Mouse (Mus musculus) lung, embryonic 16.5 days (tissue): ENCODE data around the gene Tmem174. TPM values are rescaled to one million over a fixed set of nuclear protein-coding genes. Genes with fewer than 3 reads are reported as not detected.

Experiments used
- ATAC-seq: fragments of 200-750 bp; cut with Nextera tagmentation; 2 replicates; pipeline ENCODE4 v1.8.0; 2017; ENCODE audit warnings: low read depth, mild to moderate bottlenecking, moderate library complexity
- H3K27ac ChIP-seq: fragments of 300-500 bp; sonication (generic); 2 replicates; pipeline ENCODE4 v1.5.1; 2014; ENCODE audit warnings: mild to moderate bottlenecking, control low read depth, low read length
- H3K27me3 ChIP-seq: fragments of 300-500 bp; sonication (generic); 2 replicates; pipeline ENCODE4 v1.6.1; 2014; ENCODE audit warnings: low read depth, low read length, mixed read lengths; ENCODE audit not compliant: control insufficient read depth, insufficient read depth
- H3K36me3 ChIP-seq: fragments of 300-500 bp; sonication (generic); 2 replicates; pipeline ENCODE4 v1.6.1; 2014; ENCODE audit warnings: low read length; ENCODE audit not compliant: control insufficient read depth, insufficient read depth
- H3K4me1 ChIP-seq: fragments of 300-500 bp; sonication (generic); replicated peaks from 2 replicates; pipeline ENCODE4 v1.6.1; 2014; ENCODE audit warnings: low read length, mixed read lengths; ENCODE audit not compliant: control insufficient read depth, insufficient read depth
- H3K4me2 ChIP-seq: fragments of 300-500 bp; sonication (generic); 2 replicates; pipeline ENCODE4 v1.6.1; 2014; ENCODE audit warnings: low read depth, low read length, control low read depth
- H3K4me3 ChIP-seq: fragments of 300-500 bp; sonication (generic); 2 replicates; pipeline ENCODE4 v1.5.1; 2014; ENCODE audit warnings: mild to moderate bottlenecking, low read length, control low read depth
- H3K9ac ChIP-seq: fragments of 300-500 bp; sonication (generic); 2 replicates; pipeline ENCODE4 v1.6.1; 2014; ENCODE audit warnings: low read length, control low read depth
- H3K9me3 ChIP-seq: fragments of 300-500 bp; sonication (generic); 2 replicates; pipeline ENCODE4 v1.6.1; 2016; ENCODE audit warnings: low read length; ENCODE audit not compliant: control insufficient read depth
- WGBS: fragments of 180-500 bp; shearing (Covaris S2); extraction: QIAGEN DNeasy Blood & Tissue Kit; methylation state at CpG from one replicate; pipeline ENCODE4 v1.1.7; 2014; 5-methylcytosine and 5-hydroxymethylcytosine counted together
- polyA plus RNA-seq: library from polyadenylated mRNA; unstranded; fragments of >200 nt; fragmentation: Nextera tagmentation; extraction: Ambion mirVana; gene quantifications from 2 replicates; pipeline ENCODE4 v1.2.1, GENCODE M21; 2015

Gene Tmem174
- polyA plus RNA-seq, 1 experiment from 2014 or later: not detected

DNA sequence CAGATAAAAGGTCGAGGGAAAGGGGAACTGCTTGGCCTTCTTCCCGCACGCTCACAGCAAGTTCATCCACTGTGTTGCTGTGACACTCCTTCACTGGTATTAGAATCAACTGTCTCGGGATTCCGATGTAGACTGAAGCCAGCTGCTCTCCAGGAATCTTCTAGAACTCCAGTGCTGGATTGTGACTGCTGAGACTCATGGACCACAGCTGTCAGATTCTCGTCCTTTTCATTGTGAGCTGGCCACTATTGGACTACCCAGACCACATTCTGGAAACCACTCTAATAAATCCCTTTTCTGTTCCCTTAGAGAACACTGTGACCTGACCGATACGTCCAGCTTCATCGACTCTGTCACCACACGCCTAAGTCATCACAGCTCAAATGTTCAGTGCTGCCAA is 28.0 kb upstream of the Tmem174 start:
- Histone ChIP-seq H3K4me2 (no peak overlapping the region), H3K27ac (no peak overlapping the region), H3K36me3 (no peaks in the 10 kb centered on the region), H3K4me1 (no peaks in the 10 kb centered on the region), H3K4me3 (no peak overlapping the region), H3K9ac (no peak overlapping the region), H3K27me3 (no peaks in the 10 kb centered on the region), H3K9me3 (no peaks in the 10 kb centered on the region)
- ATAC-seq: peak; percentile 87
- 54% methylated on average over 10 of the region's 10 CpGs for WGBS

DNA sequence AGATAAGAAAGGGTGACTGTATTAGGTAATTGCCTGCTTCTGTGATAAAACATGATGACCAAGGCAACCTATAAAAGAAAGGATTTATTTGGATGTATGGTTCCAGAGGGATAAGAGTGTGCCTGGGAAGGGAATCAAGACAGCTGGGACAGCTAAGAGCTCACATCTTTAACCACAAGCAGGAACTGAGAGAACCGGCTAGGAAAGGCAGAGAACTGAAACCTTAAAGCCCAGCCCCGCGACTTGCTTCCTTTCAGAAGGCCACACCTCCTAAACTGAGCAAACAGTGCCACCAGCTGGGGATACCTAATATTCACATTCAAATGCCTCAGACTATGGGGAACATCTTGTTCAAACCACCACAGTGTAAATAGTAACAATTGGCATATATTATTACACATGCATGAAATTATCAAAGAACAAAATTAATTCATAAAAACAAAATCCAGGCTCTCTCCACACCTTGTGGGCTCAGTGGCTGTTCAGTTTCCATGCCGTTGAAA is 25.0 kb upstream of the Tmem174 start:
- H3K4me2 ChIP-seq: no peak overlapping the region
- H3K27me3 ChIP-seq: no peaks in the 10 kb centered on the region
- no peaks in the 10 kb centered on the region for H3K9me3 ChIP-seq
- no peaks in the 10 kb centered on the region for H3K4me1 ChIP-seq
- ATAC-seq: no peak
- H3K36me3 ChIP-seq: no peaks in the 10 kb centered on the region
- no peak overlapping the region for H3K4me3 ChIP-seq
- WGBS: 80% methylated on average over 4 of the region's 4 CpGs
- no peak overlapping the region for H3K9ac ChIP-seq
- H3K27ac ChIP-seq: no peak overlapping the region

DNA sequence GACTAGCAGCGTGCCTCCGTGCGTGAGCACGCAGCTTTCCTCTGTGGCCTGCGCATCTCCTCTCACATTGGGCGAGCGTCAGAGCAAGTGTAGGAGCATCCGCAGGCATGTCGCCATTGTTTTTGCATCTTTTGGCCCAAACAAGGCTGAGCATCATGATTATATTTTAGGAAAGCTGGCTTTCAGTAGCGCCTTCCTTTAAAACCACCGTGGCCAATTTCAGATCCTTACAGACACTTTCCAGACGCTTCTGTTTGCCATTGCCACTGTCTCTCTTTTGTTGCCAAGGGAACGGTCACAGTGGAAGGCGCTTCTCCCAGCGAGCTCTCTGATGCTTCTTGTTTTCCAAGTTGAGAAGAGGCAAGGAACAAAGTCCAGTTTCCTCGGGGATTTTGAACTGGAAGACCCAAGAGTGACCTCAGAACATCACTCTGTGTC is 18.8 kb upstream of the Tmem174 start:
- H3K9me3 ChIP-seq: no peaks in the 10 kb centered on the region
- H3K4me1 ChIP-seq: peaks cover 25% of the 10 kb centered on the region; the same call in 1 of the 2 replicates
- H3K4me3 ChIP-seq: no peak overlapping the region
- H3K27ac ChIP-seq: no peak overlapping the region
- H3K27me3 ChIP-seq: no peaks in the 10 kb centered on the region
- no peak overlapping the region for H3K4me2 ChIP-seq
- WGBS: 78% methylated on average over 16 of the region's 16 CpGs
- no peak for ATAC-seq
- no peak overlapping the region for H3K9ac ChIP-seq
- no peaks in the 10 kb centered on the region for H3K36me3 ChIP-seq

GRCm38 (mm10) chr13:98655346-98655745 is 18.1 kb upstream of the Tmem174 start:
- WGBS: 72% methylated on average over 4 of the region's 4 CpGs
- Histone ChIP-seq H3K9ac (no peak overlapping the region), H3K4me1 (peaks cover 25% of the 10 kb centered on the region; the same call in 1 of the 2 replicates), H3K27ac (peak overlapping the region; percentile 15; the same call in 1 of the 2 replicates), H3K4me2 (no peak overlapping the region), H3K27me3 (no peaks in the 10 kb centered on the region), H3K9me3 (no peaks in the 10 kb centered on the region), H3K4me3 (no peak overlapping the region), H3K36me3 (no peaks in the 10 kb centered on the region)
- ATAC-seq: peak; percentile 6; the same call in 1 of the 2 replicates

- Histone ChIP-seq H3K4me2 (no peak overlapping the region), H3K9me3 (no peaks in the 10 kb centered on the region), H3K9ac (no peak overlapping the region), H3K27ac (peak overlapping the region; percentile 77), H3K4me1 (peaks cover 25% of the 10 kb centered on the region; the same call in 1 of the 2 replicates), H3K27me3 (no peaks in the 10 kb centered on the region), H3K36me3 (no peaks in the 10 kb centered on the region), H3K4me3 (no peak overlapping the region)
- peak; percentile 88 for ATAC-seq
- 49% methylated on average over 10 of the region's 10 CpGs for WGBS
These were observed 17.1 kb upstream of the Tmem174 start for GRCm38 (mm10) chr13:98654129-98654939.

DNA sequence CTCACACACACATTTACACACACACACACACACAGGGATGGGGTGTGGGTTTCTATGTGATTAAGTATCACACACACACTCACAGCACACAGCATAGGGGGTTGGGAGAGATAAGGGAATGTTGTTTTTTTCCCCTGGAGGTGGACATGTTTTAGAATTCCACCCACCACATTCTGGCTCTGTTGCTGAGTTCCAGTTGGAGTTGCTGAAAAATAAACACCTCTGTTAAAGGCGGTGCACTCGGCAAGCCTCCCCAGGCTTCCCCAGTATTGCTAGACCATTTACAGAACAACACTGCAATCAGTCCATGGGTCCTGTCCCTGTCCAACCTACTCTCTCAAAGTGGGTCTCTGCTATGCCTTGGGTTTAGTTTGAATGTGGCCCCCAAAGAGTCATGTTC is 15.0 kb upstream of the Tmem174 start:
- Histone ChIP-seq H3K27ac (peak overlapping the region; percentile 37; the same call in 1 of the 2 replicates), H3K4me1 (peaks cover 25% of the 10 kb centered on the region; the same call in 1 of the 2 replicates), H3K36me3 (no peaks in the 10 kb centered on the region), H3K9ac (no peak overlapping the region), H3K4me3 (no peak overlapping the region), H3K9me3 (no peaks in the 10 kb centered on the region), H3K4me2 (no peak overlapping the region), H3K27me3 (no peaks in the 10 kb centered on the region)
- ATAC-seq: peak; percentile 1; the same call in 1 of the 2 replicates
- 34% methylated on average over 2 of the region's 2 CpGs for WGBS

DNA sequence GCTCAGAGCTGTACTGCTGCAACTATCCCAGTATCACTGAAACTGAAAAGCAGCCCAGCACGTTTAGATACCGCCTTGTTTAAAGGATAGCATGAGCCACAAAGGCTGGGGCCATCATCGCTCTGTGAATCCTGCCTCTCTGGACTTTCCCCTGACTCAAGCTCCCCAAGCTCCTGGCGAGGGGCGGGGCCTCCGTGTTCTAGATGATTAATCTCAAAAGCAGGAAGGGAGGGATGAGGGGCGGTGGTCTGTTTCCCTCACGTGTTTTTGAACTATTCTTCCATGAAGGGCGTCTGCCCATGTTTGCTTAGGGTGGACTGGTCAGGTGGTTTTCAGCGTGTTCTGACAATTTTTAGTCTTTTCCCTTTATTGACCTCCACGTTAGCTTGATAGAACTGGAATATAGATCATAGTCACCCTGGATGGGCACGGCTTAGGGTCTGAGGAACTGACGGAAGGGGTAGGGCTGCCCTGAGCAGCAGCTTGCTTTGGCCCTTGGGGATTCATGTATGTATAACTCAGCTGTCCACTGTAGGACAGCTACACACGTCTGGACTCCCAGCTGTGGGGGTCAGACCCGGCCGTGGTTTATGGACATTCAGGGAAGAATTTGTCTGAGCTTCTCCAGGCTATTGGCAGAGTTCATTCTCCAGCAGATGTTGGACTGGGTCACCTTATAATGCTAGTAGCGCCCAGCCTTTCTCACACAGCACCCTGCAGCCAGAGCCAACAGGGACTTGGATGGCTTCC is 14.2 kb upstream of the Tmem174 start:
- no peaks in the 10 kb centered on the region for H3K27me3 ChIP-seq
- peaks cover 25% of the 10 kb centered on the region; the same call in 1 of the 2 replicates for H3K4me1 ChIP-seq
- H3K36me3 ChIP-seq: no peaks in the 10 kb centered on the region
- no peak overlapping the region for H3K9ac ChIP-seq
- H3K4me3 ChIP-seq: no peak overlapping the region
- no peak overlapping the region; the same call in 1 of the 2 replicates for H3K27ac ChIP-seq
- WGBS: 45% methylated on average over 17 of the region's 17 CpGs
- peak; percentile 56 for ATAC-seq
- H3K9me3 ChIP-seq: no peaks in the 10 kb centered on the region
- no peak overlapping the region for H3K4me2 ChIP-seq

- no peak for ATAC-seq
- 67% methylated on average over 22 of the region's 22 CpGs for WGBS
These were observed 10.8 kb upstream of the Tmem174 start for GRCm38 (mm10) chr13:98647775-98648568.

More at GRCm38 (mm10) chr13:98647775-98648568, 10.8 kb upstream of the Tmem174 start:
- no peaks in the 10 kb centered on the region for H3K9me3 ChIP-seq
- no peak overlapping the region for H3K4me3 ChIP-seq
- no peak overlapping the region for H3K9ac ChIP-seq
- H3K27ac ChIP-seq: no peak overlapping the region
- H3K4me2 ChIP-seq: no peak overlapping the region
- no peaks in the 10 kb centered on the region for H3K27me3 ChIP-seq
- H3K36me3 ChIP-seq: no peaks in the 10 kb centered on the region
- H3K4me1 ChIP-seq: peaks cover 13% of the 10 kb centered on the region; the same call in 1 of the 2 replicates
